Mouse (Mus musculus) heart, adult 2 months (tissue): ENCODE results near the gene Ccnd3. TPM values are rescaled to one million over a fixed set of nuclear protein-coding genes. Genes with fewer than 3 reads are reported as not detected.

ENCODE experiments used
- DNase-seq, 2 experiments: peaks; one replicate each; pipeline ENCODE4 v3.0.0; 2021
- H3K27ac ChIP-seq: fragments of 200-600 bp; 2 replicates; pipeline ENCODE4 v1.8.1; 2022
- H3K27me3 ChIP-seq: fragments of 200-500 bp; 2 replicates; pipeline ENCODE4 v1.6.1; 2012; ENCODE audit warnings: mild to moderate bottlenecking, low read length, inconsistent platforms, mixed read lengths; ENCODE audit not compliant: control insufficient read depth, insufficient read depth
- H3K36me3 ChIP-seq: fragments of 200-500 bp; 2 replicates; pipeline ENCODE4 v1.6.1; 2012; ENCODE audit warnings: low read length, inconsistent platforms; ENCODE audit not compliant: control insufficient read depth, insufficient read depth
- H3K4me1 ChIP-seq: fragments of 200-500 bp; 2 replicates; pipeline ENCODE4 v1.6.1; 2011; ENCODE audit warnings: low read length; ENCODE audit not compliant: control insufficient read depth, insufficient read depth
- H3K4me3 ChIP-seq: fragments of 200-600 bp; 2 replicates; pipeline ENCODE4 v1.8.1; 2022
- H3K79me2 ChIP-seq: fragments of 200-500 bp; replicated peaks from 2 replicates; pipeline ENCODE4 v1.6.1; 2012; ENCODE audit warnings: mild to moderate bottlenecking, inconsistent platforms, low read length, moderate library complexity, mixed read lengths; ENCODE audit not compliant: control insufficient read depth, insufficient read depth
- H3K9ac ChIP-seq: fragments of 200-500 bp; 2 replicates; pipeline ENCODE4 v1.6.1; 2012; ENCODE audit warnings: low read depth, mild to moderate bottlenecking, control low read depth, inconsistent platforms, low read length, mixed read lengths
- CTCF ChIP-seq: fragments of 200-600 bp; IDR thresholded peaks from 2 replicates; pipeline ENCODE4 v1.8.1; 2022; ENCODE audit warnings: antibody characterized with exemption, mild to moderate bottlenecking, moderate library complexity
- EP300 ChIP-seq: fragments of 200-500 bp; IDR thresholded peaks from 2 replicates; pipeline ENCODE4 v1.6.1; 2011; ENCODE audit warnings: low read depth, low read length, control low read depth; ENCODE audit not compliant: insufficient read depth
- POLR2A ChIP-seq: fragments of 200-500 bp; IDR thresholded peaks from 2 replicates; pipeline ENCODE4 v1.6.1; 2011; ENCODE audit warnings: mild to moderate bottlenecking, low read depth, low read length, control low read depth; ENCODE audit not compliant: insufficient read depth
- WGBS: fragments of 180-500 bp; shearing (Covaris S2); methylation state at CpG from one replicate; pipeline ENCODE4 v1.1.7; 2018; 5-methylcytosine and 5-hydroxymethylcytosine counted together
- intact Hi-C: fragments of 180-260 bp; cut with DNase I; formaldehyde crosslinking; loops from one replicate; pipeline ENCODE4 v1.15.1; 2025
- polyA plus RNA-seq: library from polyadenylated mRNA; depleted of rRNA; stranded (reverse); fragments of >200 nt; gene quantifications from 2 replicates; pipeline ENCODE4 v1.2.3, GENCODE M21; 2012
- total RNA-seq, 2 experiments: library from RNA; stranded (reverse); gene quantifications; 2 replicates each; pipeline ENCODE4 v1.2.3; 2021

Gene Ccnd3
- total and polyA plus RNA-seq, 3 experiments = 75.1 to 83.7 (median 75.9) TPM

- TF ChIP-seq POLR2A = no peak
- no peak for TF ChIP-seq EP300
- TF ChIP-seq CTCF = no peak
- no peak for DNase-seq
- no peak overlapping the region for H3K27ac ChIP-seq
- intact Hi-C loops = no loop called here
- peaks cover 6% of the 10 kb centered on the region for H3K4me1 ChIP-seq
- H3K79me2 ChIP-seq = no peaks in the 10 kb centered on the region
- H3K4me3 ChIP-seq = no peak overlapping the region
- no peak overlapping the region for H3K9ac ChIP-seq
- H3K36me3 ChIP-seq = no peaks in the 10 kb centered on the region
- no peaks in the 10 kb centered on the region for H3K27me3 ChIP-seq
- WGBS = 93% methylated on average over 3 of the region's 3 CpGs
These were observed 33.2 kb downstream of the Ccnd3 start for GRCm38 (mm10) chr17:47538049-47538448.

- TF ChIP-seq POLR2A = no peak
- no peak for TF ChIP-seq CTCF
- TF ChIP-seq EP300 = no peak
- Histone ChIP-seq H3K27me3 (no peaks in the 10 kb centered on the region), H3K27ac (no peak overlapping the region), H3K36me3 (no peaks in the 10 kb centered on the region), H3K9ac (no peak overlapping the region), H3K4me1 (peaks cover 8% of the 10 kb centered on the region), H3K4me3 (no peak overlapping the region), H3K79me2 (no peaks in the 10 kb centered on the region)
- 93% methylated on average over 4 of the region's 4 CpGs for WGBS
- intact Hi-C loops = no loop called here
- no peak for DNase-seq
These were observed 34.3 kb downstream of the Ccnd3 start for GRCm38 (mm10) chr17:47539128-47539527.

GRCm38 (mm10) chr17:47542061-47542460, 37.2 kb downstream of the Ccnd3 start:
- peaks cover 8% of the 10 kb centered on the region for H3K4me1 ChIP-seq
- no peaks in the 10 kb centered on the region for H3K36me3 ChIP-seq
- intact Hi-C loops = no loop called here
- H3K27ac ChIP-seq = no peak overlapping the region; the same call in 1 of the 2 replicates
- WGBS = 40% methylated on average over 5 of the region's 5 CpGs
- DNase-seq = peak in 1 of 2 experiments; percentile 25
- H3K27me3 ChIP-seq = no peaks in the 10 kb centered on the region
- H3K9ac ChIP-seq = no peak overlapping the region
- no peak overlapping the region for H3K4me3 ChIP-seq
- TF ChIP-seq CTCF (no peak), EP300 (no peak), POLR2A (no peak)
- no peaks in the 10 kb centered on the region for H3K79me2 ChIP-seq

- intact Hi-C loops = no loop called here
- Histone ChIP-seq H3K79me2 (no peaks in the 10 kb centered on the region), H3K9ac (no peak overlapping the region), H3K27me3 (no peaks in the 10 kb centered on the region), H3K4me1 (peaks cover 8% of the 10 kb centered on the region), H3K4me3 (no peak overlapping the region), H3K36me3 (no peaks in the 10 kb centered on the region), H3K27ac (no peak overlapping the region)
- 61% methylated on average over 7 of the region's 7 CpGs for WGBS
- peak in 1 of 2 experiments; percentile 26 for DNase-seq
- TF ChIP-seq POLR2A (no peak), CTCF (no peak), EP300 (no peak)
These were observed 38.3 kb downstream of the Ccnd3 start for GRCm38 (mm10) chr17:47543051-47543650.

- Histone ChIP-seq H3K36me3 (no peaks in the 10 kb centered on the region), H3K79me2 (no peaks in the 10 kb centered on the region), H3K9ac (no peak overlapping the region), H3K4me3 (no peak overlapping the region), H3K27me3 (no peaks in the 10 kb centered on the region), H3K4me1 (peaks cover 8% of the 10 kb centered on the region), H3K27ac (no peak overlapping the region)
- intact Hi-C loops = no loop called here
- WGBS = 90% methylated on average over 12 of the region's 12 CpGs
- no peak for DNase-seq
- TF ChIP-seq POLR2A = no peak
- TF ChIP-seq EP300 = no peak
- TF ChIP-seq CTCF = no peak
These were observed 40.3 kb downstream of the Ccnd3 start for GRCm38 (mm10) chr17:47545154-47545553.

GRCm38 (mm10) chr17:47545861-47546331, 41.0 kb downstream of the Ccnd3 start:
- Histone ChIP-seq H3K36me3 (no peaks in the 10 kb centered on the region), H3K27me3 (no peaks in the 10 kb centered on the region), H3K4me3 (no peak overlapping the region), H3K4me1 (peaks cover 8% of the 10 kb centered on the region), H3K9ac (no peak overlapping the region), H3K27ac (no peak overlapping the region), H3K79me2 (no peaks in the 10 kb centered on the region)
- no peak for DNase-seq
- TF ChIP-seq EP300 (no peak), POLR2A (no peak), CTCF (no peak)
- intact Hi-C loops = no loop called here
- WGBS = 82% methylated on average over 17 of the region's 17 CpGs

- DNase-seq = no peak
- Histone ChIP-seq H3K27ac (no peak overlapping the region), H3K36me3 (no peaks in the 10 kb centered on the region), H3K4me1 (no peaks in the 10 kb centered on the region), H3K27me3 (no peaks in the 10 kb centered on the region), H3K79me2 (no peaks in the 10 kb centered on the region), H3K4me3 (no peak overlapping the region), H3K9ac (no peak overlapping the region)
- 61% methylated on average over 7 of the region's 7 CpGs for WGBS
- intact Hi-C loops = no loop called here
- TF ChIP-seq POLR2A (no peak), CTCF (no peak)
These were observed 46.2 kb downstream of the Ccnd3 start for GRCm38 (mm10) chr17:47551049-47551448.
